Comparison of ENCODE assay signal across 9 mouse cellular contexts in the genomic region with DNA sequence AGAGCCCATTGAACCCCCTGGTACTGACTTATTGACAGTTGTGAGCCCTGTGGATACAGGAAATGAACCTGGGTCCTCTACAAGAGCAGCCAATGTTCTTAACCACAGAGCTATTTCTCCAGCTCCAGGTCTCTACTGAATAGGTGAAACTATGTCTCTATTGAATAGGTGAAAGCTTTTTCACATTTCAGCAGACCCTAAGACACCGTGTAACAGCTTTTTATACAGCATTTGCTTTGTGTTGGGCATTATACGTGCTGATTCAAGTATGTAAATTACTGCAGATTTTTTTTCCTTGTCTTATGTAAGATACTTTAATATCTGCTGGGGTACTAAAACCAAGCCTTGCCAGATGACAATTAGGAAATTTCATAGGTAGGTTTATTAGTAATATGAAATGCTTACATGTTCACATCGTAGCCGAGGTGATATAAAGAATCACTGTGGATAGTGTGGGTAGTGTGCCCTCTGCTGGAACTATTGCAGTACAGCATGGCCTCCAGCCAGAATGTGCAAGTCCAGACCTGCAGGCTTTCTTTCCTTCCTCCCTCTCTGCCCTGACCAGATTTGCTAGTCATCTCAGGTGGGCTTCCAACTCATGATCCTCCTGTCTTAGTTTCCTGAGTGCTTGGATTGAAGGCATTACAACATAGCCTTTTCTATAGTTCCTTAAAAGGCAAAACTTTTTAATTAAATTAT. TPM values are rescaled to one million over a fixed set of nuclear protein-coding genes. Genes with fewer than 3 reads are reported as not detected.
DNase-seq lines count a peak whose midpoint lies in the region; TF ChIP-seq lines count a peak whose summit lies in the region.
"Had no signal": no experiment of that assay in that cellular context is flagged by ENCODE, and none has a peak within 500 bp of the region (broad histone marks: within the 10 kb centered on the region; RNA-seq: fewer than 3 reads in every experiment).

No protein-coding gene starts in this region.

- TF ChIP-seq CTCF in ES-Bruce4 (IDR thresholded peaks at IDR 0.05; ENCODE audit: low read depth, low read length) = peak; percentile 73

- no peaks in the 10 kb centered on the region for H3K4me1 ChIP-seq in ES-Bruce4 (ENCODE audit: control insufficient read depth, insufficient read depth, low read length)

- peak; percentile 75 for DNase-seq in adrenal gland, postnatal 10 days
- peak; percentile 48 for DNase-seq in embryo, embryonic 11.5 days (ENCODE audit: low read depth, low spot score)
- peak; percentile 56 to 74 for DNase-seq in heart, postnatal 14 days
- peak; percentile 78 for DNase-seq in layer of hippocampus, adult 11-12 months (ENCODE audit: low spot score)
- peak; percentile 74 for DNase-seq in lung, postnatal 10 days
- DNase-seq in ovary, postnatal 14 days (ENCODE audit: low spot score) = peak; percentile 58
- DNase-seq in urinary bladder, postnatal 36 days (ENCODE audit: low spot score in 2 of 2) = peak; percentile 32 to 48

- H3K4me3 ChIP-seq in ES-Bruce4 (ENCODE audit: low read depth, low read length) = no peak overlapping the region
- H3K4me3 ChIP-seq: limb, embryonic 13.5 days had no signal

- no peak for TF ChIP-seq EP300 in ES-Bruce4 (IDR thresholded peaks at IDR 0.05; ENCODE audit: insufficient read depth, low read depth, low read length)

- H3K9ac ChIP-seq in ES-Bruce4 (ENCODE audit: low read depth, poor library complexity, severe bottlenecking) = no peak overlapping the region
- H3K9ac ChIP-seq: limb, embryonic 13.5 days had no signal

- TF ChIP-seq POLR2A in ES-Bruce4 (IDR thresholded peaks at IDR 0.05; ENCODE audit: insufficient read depth, low read length) = no peak

- intact Hi-C loops in heart, postnatal 14 days (cut with DNase I) = loop anchor here (2.0 to 5.0 kb wide), 2 partner anchors 274 to 321 kb away; no protein-coding TSS in a partner anchor

- no peak overlapping the region for H3K27ac ChIP-seq in ES-Bruce4 (ENCODE audit: insufficient read depth, low read length)
- H3K27ac ChIP-seq: limb, embryonic 13.5 days had no signal

- no peaks in the 10 kb centered on the region for H3K9me3 ChIP-seq in ES-Bruce4 (replicated peaks; ENCODE audit: control insufficient read depth, insufficient read depth, low read length, poor library complexity, severe bottlenecking)
- H3K9me3 ChIP-seq: limb, embryonic 13.5 days had no signal

- H3K36me3 ChIP-seq in ES-Bruce4 (ENCODE audit: control insufficient read depth, insufficient read depth, low read length, poor library complexity, severe bottlenecking) = no peaks in the 10 kb centered on the region
- H3K36me3 ChIP-seq: limb, embryonic 13.5 days had no signal

- no peaks in the 10 kb centered on the region for H3K27me3 ChIP-seq in ES-Bruce4 (ENCODE audit: control insufficient read depth, insufficient read depth, low read length, poor library complexity, severe bottlenecking)
- H3K27me3 ChIP-seq: limb, embryonic 13.5 days had no signal

RNA-seq across cellular contexts. Expression of a gene that starts 37.6 kb away (rescaled TPM):
- polyA plus RNA-seq in ES-Bruce4 (2011; ENCODE audit: insufficient read depth, insufficient read length, low read depth, missing spikeins) = 0.78 and 1.1 TPM in 2 replicates
- 1 to 10 TPM in 1 of 2 experiments, under 1 TPM in 1; 0.96 to 3.9 TPM for total RNA-seq in adrenal gland, postnatal 10 days (2021)
- total RNA-seq in heart, postnatal 14 days (2021) = 10 to 100 TPM; 42.1 to 42.8 TPM

Comparison
In these comparisons a context has a peak if more than half of its experiments do, and no peak if none do; other contexts are left out.
1. RNA of a gene that starts 37.6 kb away (total RNA-seq): 42.1 to 42.8 TPM in heart, postnatal 14 days; 0.96 to 3.9 TPM in adrenal gland, postnatal 10 days; every median in the first group is over 4 times any median in the second.
2. Peak in every context shown above with its lines, with median percentiles within 50 percentile points of each other: DNase-seq.